Mouse (Mus musculus): ENCODE data around the gene Tnks1bp1. TPM values are rescaled to one million over a fixed set of nuclear protein-coding genes. Genes with fewer than 3 reads are reported as not detected.

Tnks1bp1 gene
- polyA plus RNA-seq, 2 experiments: 0.75 to 4.4 TPM

- DNase-seq (ENCODE audit: low read depth in 3 of 3, low spot score in 3 of 3) (no peak), ATAC-seq (ENCODE audit: insufficient read depth) (no peak)
- Histone ChIP-seq H3K9ac (replicated peaks) (no peak overlapping the region), H3K9me3 (ENCODE audit: control insufficient read depth, low read length) (no peaks in the 10 kb centered on the region), H3K27ac (no peak overlapping the region), H3K36me3 (replicated peaks; ENCODE audit: control insufficient read depth, insufficient read depth, low read depth) (no peaks in the 10 kb centered on the region), H3K4me1 (replicated peaks; ENCODE audit: control insufficient read depth in 2 of 2, insufficient read depth in 2 of 2, low read length in 1 of 2) (no peaks in the 10 kb centered on the region), H3K27me3 (ENCODE audit: control insufficient read depth, insufficient read depth, low read length) (no peaks in the 10 kb centered on the region), H3K4me3 (ENCODE audit: insufficient read depth in 1 of 2, low read depth in 2 of 2, low read length in 2 of 2) (no peak overlapping the region), H3K4me2 (ENCODE audit: low read depth) (no peak overlapping the region)
- 57% methylated on average over 5 of the region's 5 CpGs for WGBS (ENCODE audit: insufficient replicate concordance)
- TF ChIP-seq CTCF (IDR thresholded peaks at IDR 0.05; ENCODE audit: low read depth) (no peak), EP300 (IDR thresholded peaks at IDR 0.05; ENCODE audit: low read depth) (no peak)
Observed at GRCm38 (mm10) chr2:85073751-85074150, 25.9 kb downstream of the Tnks1bp1 start.

- Histone ChIP-seq H3K4me2 (ENCODE audit: low read depth) (no peak overlapping the region), H3K27me3 (ENCODE audit: control insufficient read depth, insufficient read depth, low read length) (no peaks in the 10 kb centered on the region), H3K9ac (replicated peaks) (no peak overlapping the region), H3K4me3 (ENCODE audit: insufficient read depth in 1 of 2, low read depth in 2 of 2, low read length in 2 of 2) (no peak overlapping the region), H3K27ac (no peak overlapping the region), H3K9me3 (ENCODE audit: control insufficient read depth, low read length) (no peaks in the 10 kb centered on the region), H3K4me1 (replicated peaks; ENCODE audit: control insufficient read depth in 2 of 2, insufficient read depth in 2 of 2, low read length in 1 of 2) (no peaks in the 10 kb centered on the region; a peak in 1 of 4 replicates), H3K36me3 (replicated peaks; ENCODE audit: control insufficient read depth, insufficient read depth, low read depth) (no peaks in the 10 kb centered on the region)
- no peak for ATAC-seq (ENCODE audit: insufficient read depth)
- TF ChIP-seq EP300 (IDR thresholded peaks at IDR 0.05; ENCODE audit: low read depth): no peak
- TF ChIP-seq CTCF (IDR thresholded peaks at IDR 0.05; ENCODE audit: low read depth): no peak
- 63% methylated on average over 11 of the region's 11 CpGs for WGBS (ENCODE audit: insufficient replicate concordance)
- DNase-seq (ENCODE audit: low read depth in 3 of 3, low spot score in 3 of 3): no peak
Observed at GRCm38 (mm10) chr2:85088716-85089646, 41.2 kb downstream of the Tnks1bp1 start.

GRCm38 (mm10) chr2:85091325-85091724 is 43.5 kb downstream of the Tnks1bp1 start:
- H3K4me1 ChIP-seq (replicated peaks; ENCODE audit: control insufficient read depth in 2 of 2, insufficient read depth in 2 of 2, low read length in 1 of 2): peaks cover 0 to 3% of the 10 kb centered on the region in 2 experiments; a peak in 1 of 4 replicates
- H3K9me3 ChIP-seq (ENCODE audit: control insufficient read depth, low read length): no peaks in the 10 kb centered on the region
- H3K27ac ChIP-seq: no peak overlapping the region
- no peak overlapping the region for H3K9ac ChIP-seq (replicated peaks)
- no peaks in the 10 kb centered on the region for H3K27me3 ChIP-seq (ENCODE audit: control insufficient read depth, insufficient read depth, low read length)
- H3K36me3 ChIP-seq (replicated peaks; ENCODE audit: control insufficient read depth, insufficient read depth, low read depth): no peaks in the 10 kb centered on the region
- DNase-seq (ENCODE audit: low read depth in 3 of 3, low spot score in 3 of 3): no peak
- no peak overlapping the region for H3K4me3 ChIP-seq (ENCODE audit: insufficient read depth in 1 of 2, low read depth in 2 of 2, low read length in 2 of 2)
- TF ChIP-seq CTCF (IDR thresholded peaks at IDR 0.05; ENCODE audit: low read depth) (no peak), EP300 (IDR thresholded peaks at IDR 0.05; ENCODE audit: low read depth) (no peak)
- ATAC-seq (ENCODE audit: insufficient read depth): no peak
- H3K4me2 ChIP-seq (ENCODE audit: low read depth): no peak overlapping the region
- WGBS (ENCODE audit: insufficient replicate concordance): 65% methylated on average over 4 of the region's 4 CpGs

- WGBS (ENCODE audit: insufficient replicate concordance): 63% methylated on average over 1 of the region's 1 CpGs
- Histone ChIP-seq H3K4me2 (ENCODE audit: low read depth) (no peak overlapping the region), H3K9ac (replicated peaks) (no peak overlapping the region), H3K27me3 (ENCODE audit: control insufficient read depth, insufficient read depth, low read length) (no peaks in the 10 kb centered on the region), H3K4me1 (replicated peaks; ENCODE audit: control insufficient read depth in 2 of 2, insufficient read depth in 2 of 2, low read length in 1 of 2) (peaks cover 0 to 3% of the 10 kb centered on the region in 2 experiments; a peak in 1 of 4 replicates), H3K36me3 (replicated peaks; ENCODE audit: control insufficient read depth, insufficient read depth, low read depth) (no peaks in the 10 kb centered on the region), H3K27ac (no peak overlapping the region), H3K4me3 (ENCODE audit: insufficient read depth in 1 of 2, low read depth in 2 of 2, low read length in 2 of 2) (no peak overlapping the region), H3K9me3 (ENCODE audit: control insufficient read depth, low read length) (no peaks in the 10 kb centered on the region)
- TF ChIP-seq EP300 (IDR thresholded peaks at IDR 0.05; ENCODE audit: low read depth): no peak
- TF ChIP-seq CTCF (IDR thresholded peaks at IDR 0.05; ENCODE audit: low read depth): no peak
- ATAC-seq (ENCODE audit: insufficient read depth) (peak; percentile 28; the same call in 1 of the 2 replicates), DNase-seq (ENCODE audit: low read depth in 3 of 3, low spot score in 3 of 3) (peak in 1 of 3 experiments; percentile 5)
Observed at GRCm38 (mm10) chr2:85093376-85093775, 45.6 kb downstream of the Tnks1bp1 start.

- no peak overlapping the region for H3K4me3 ChIP-seq (ENCODE audit: insufficient read depth in 1 of 2, low read depth in 2 of 2, low read length in 2 of 2)
- H3K36me3 ChIP-seq (replicated peaks; ENCODE audit: control insufficient read depth, insufficient read depth, low read depth): no peaks in the 10 kb centered on the region
- H3K9me3 ChIP-seq (ENCODE audit: control insufficient read depth, low read length): no peaks in the 10 kb centered on the region
- H3K27me3 ChIP-seq (ENCODE audit: control insufficient read depth, insufficient read depth, low read length): no peaks in the 10 kb centered on the region
- no peak overlapping the region for H3K27ac ChIP-seq
- TF ChIP-seq CTCF (IDR thresholded peaks at IDR 0.05; ENCODE audit: low read depth) (no peak), EP300 (IDR thresholded peaks at IDR 0.05; ENCODE audit: low read depth) (no peak)
- peak; percentile 50 for ATAC-seq (ENCODE audit: insufficient read depth)
- peak in 2 of 3 experiments; percentile 7 to 16 for DNase-seq (ENCODE audit: low read depth in 3 of 3, low spot score in 3 of 3)
- no peak overlapping the region for H3K9ac ChIP-seq (replicated peaks)
- WGBS (ENCODE audit: insufficient replicate concordance): 59% methylated on average over 5 of the region's 5 CpGs
- H3K4me1 ChIP-seq (replicated peaks; ENCODE audit: control insufficient read depth in 2 of 2, insufficient read depth in 2 of 2, low read length in 1 of 2): peaks cover 0 to 3% of the 10 kb centered on the region in 2 experiments; a peak in 1 of 4 replicates
- no peak overlapping the region for H3K4me2 ChIP-seq (ENCODE audit: low read depth)
Observed at GRCm38 (mm10) chr2:85095906-85096305, 48.1 kb downstream of the Tnks1bp1 start.
